Mouse (Mus musculus) C2C12 (cell line): ENCODE results near the gene Uri1. TPM values are rescaled to one million over a fixed set of nuclear protein-coding genes. Genes with fewer than 3 reads are reported as not detected.

ENCODE experiments used
- H3K27me3 ChIP-seq: one replicate; pipeline ENCODE4 v1.6.1; 2011; ENCODE audit not compliant: control insufficient read depth, insufficient read depth, insufficient read length
- H3K36me3 ChIP-seq: one replicate; pipeline ENCODE4 v1.6.1; 2011; ENCODE audit not compliant: control insufficient read depth, insufficient read depth
- H3K4me3 ChIP-seq: one replicate; pipeline ENCODE4 v1.5.1; 2011; ENCODE audit warnings: mild to moderate bottlenecking, control low read depth; ENCODE audit not compliant: poor library complexity, insufficient read depth, severe bottlenecking
- H3K79me2 ChIP-seq: one replicate; pipeline ENCODE4 v1.6.1; 2011; ENCODE audit not compliant: control insufficient read depth, insufficient read depth
- H3K79me3 ChIP-seq: one replicate; pipeline ENCODE4 v1.6.1; 2011; ENCODE audit warnings: low read depth, control low read depth
- H3ac ChIP-seq: one replicate; pipeline ENCODE3; 2011; ENCODE audit warnings: low read depth; ENCODE audit not compliant: control insufficient read depth, insufficient read length
- CEBPB ChIP-seq: IDR thresholded peaks from one replicate; pipeline ENCODE4 v1.6.1; 2011; ENCODE audit warnings: low read depth, mild to moderate bottlenecking, control low read depth, moderate library complexity
- CTCF ChIP-seq: IDR thresholded peaks from one replicate; pipeline ENCODE4 v1.5.1; 2011; ENCODE audit not compliant: control insufficient read depth, insufficient read depth, insufficient read length
- FOSL1 ChIP-seq: IDR thresholded peaks from one replicate; pipeline ENCODE4 v1.8.0; 2011; ENCODE audit warnings: mild to moderate bottlenecking, low read length; ENCODE audit not compliant: poor library complexity, insufficient read depth, severe bottlenecking
- MAX ChIP-seq: IDR thresholded peaks from one replicate; pipeline ENCODE4 v1.6.1; 2011; ENCODE audit warnings: mild to moderate bottlenecking, control low read depth
- MYOD1 ChIP-seq: IDR thresholded peaks from one replicate; pipeline ENCODE4 v1.6.1; 2011; ENCODE audit warnings: low read depth; ENCODE audit not compliant: control insufficient read depth, insufficient read length
- MYOG ChIP-seq: IDR thresholded peaks from one replicate; pipeline ENCODE4 v1.6.1; 2011; ENCODE audit not compliant: control insufficient read depth, insufficient read length; ENCODE audit errors: extremely low read depth
- USF1 ChIP-seq: IDR thresholded peaks from one replicate; pipeline ENCODE4 v1.6.1; 2011; ENCODE audit warnings: low read depth, mild to moderate bottlenecking, control low read depth, moderate library complexity
- polyA plus RNA-seq: library from polyadenylated mRNA; unstranded; fragments of >200 nt; fragmentation: generic; extraction: Trizol; gene quantifications from one replicate; pipeline ENCODE4 v1.2.1, GENCODE M21; 2012; ENCODE audit warnings: missing spikeins

Gene Uri1
- polyA plus RNA-seq, 1 experiment, result 12.6 TPM

GRCm38 (mm10) chr7:38012811-38013210 is 10.5 kb downstream of the Uri1 start:
- no peaks in the 10 kb centered on the region for H3K27me3 ChIP-seq

GRCm38 (mm10) chr7:38008359-38008758 is 15.0 kb downstream of the Uri1 start:
- Histone ChIP-seq H3K79me3 (peaks cover 31% of the 10 kb centered on the region), H3ac (no peak overlapping the region), H3K36me3 (no peaks in the 10 kb centered on the region), H3K79me2 (peaks cover 52% of the 10 kb centered on the region), H3K4me3 (no peak overlapping the region), H3K27me3 (no peaks in the 10 kb centered on the region)
- TF ChIP-seq FOSL1, result no peak
- TF ChIP-seq MYOG, result no peak
- TF ChIP-seq USF1, result no peak
- TF ChIP-seq CEBPB, result no peak
- no peak for TF ChIP-seq MYOD1
- no peak for TF ChIP-seq MAX
- no peak for TF ChIP-seq CTCF

More at GRCm38 (mm10) chr7:38012811-38013210, 10.5 kb downstream of the Uri1 start:
- Histone ChIP-seq H3ac (no peak overlapping the region), H3K4me3 (no peak overlapping the region), H3K79me3 (peaks cover 42% of the 10 kb centered on the region), H3K79me2 (peaks cover 64% of the 10 kb centered on the region), H3K36me3 (no peaks in the 10 kb centered on the region)
- no peak for TF ChIP-seq MAX
- no peak for TF ChIP-seq MYOD1
- no peak for TF ChIP-seq MYOG

DNA sequence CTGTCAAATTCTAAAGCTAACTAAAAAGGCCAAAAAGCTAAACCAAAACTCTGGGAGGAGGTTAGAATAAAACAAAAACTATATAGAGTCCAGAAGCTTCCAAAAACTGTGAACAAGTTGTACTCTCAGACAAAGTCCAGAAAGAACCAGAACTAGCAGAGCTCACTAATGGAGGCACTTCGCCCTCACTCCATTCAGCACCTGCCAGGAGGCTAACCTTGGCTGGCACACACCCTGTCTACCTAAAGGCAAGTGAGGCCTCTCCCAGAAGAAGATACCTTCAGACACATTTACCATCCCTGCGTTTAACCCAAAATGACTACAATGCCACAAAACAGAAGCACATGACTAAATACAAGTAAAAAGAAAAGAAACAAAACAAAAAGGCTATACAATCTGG is 20.9 kb downstream of the Uri1 start:
- Histone ChIP-seq H3ac (no peak overlapping the region), H3K36me3 (no peaks in the 10 kb centered on the region), H3K79me3 (peaks cover 31% of the 10 kb centered on the region), H3K4me3 (no peak overlapping the region), H3K27me3 (no peaks in the 10 kb centered on the region), H3K79me2 (peaks cover 39% of the 10 kb centered on the region)
- TF ChIP-seq FOSL1 (no peak), CTCF (no peak), CEBPB (no peak), MYOD1 (no peak), MAX (no peak), USF1 (no peak), MYOG (no peak)

- no peak for TF ChIP-seq MYOG
- TF ChIP-seq CEBPB, result no peak
- TF ChIP-seq MAX, result no peak
- no peak for TF ChIP-seq FOSL1
- no peak for TF ChIP-seq CTCF
Measured at GRCm38 (mm10) chr7:37999691-38000090, 23.7 kb downstream of the Uri1 start.

DNA sequence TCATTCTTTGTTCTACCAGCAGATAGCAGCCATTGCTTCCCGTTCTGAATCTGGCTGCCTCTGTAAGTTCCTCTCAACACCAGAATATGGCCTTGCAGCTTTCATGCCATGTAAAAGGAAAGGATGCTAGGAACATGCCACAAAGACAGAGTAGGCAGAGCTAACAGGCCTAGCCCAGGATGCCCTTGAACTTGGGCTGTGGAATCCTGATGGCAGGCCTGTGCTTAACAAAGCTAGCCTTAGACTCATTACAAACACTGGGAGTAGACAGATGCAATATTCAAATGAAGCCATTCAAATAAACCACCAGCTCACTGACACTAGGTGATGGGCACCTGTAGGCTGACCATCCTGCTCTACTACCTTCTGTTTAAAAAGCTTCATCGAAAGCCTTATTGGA is 30.5 kb downstream of the Uri1 start:
- Histone ChIP-seq H3K79me2 (peaks cover 17% of the 10 kb centered on the region), H3K4me3 (no peak overlapping the region), H3K79me3 (peaks cover 4% of the 10 kb centered on the region), H3K27me3 (no peaks in the 10 kb centered on the region), H3ac (no peak overlapping the region), H3K36me3 (no peaks in the 10 kb centered on the region)
- no peak for TF ChIP-seq CTCF
- no peak for TF ChIP-seq FOSL1
- no peak for TF ChIP-seq MYOG
- no peak for TF ChIP-seq CEBPB
- TF ChIP-seq MYOD1, result no peak
- no peak for TF ChIP-seq MAX
- TF ChIP-seq USF1, result no peak

More at GRCm38 (mm10) chr7:37999691-38000090, 23.7 kb downstream of the Uri1 start:
- H3K79me2 ChIP-seq, result peaks cover 40% of the 10 kb centered on the region
- no peaks in the 10 kb centered on the region for H3K27me3 ChIP-seq
- no peak overlapping the region for H3K4me3 ChIP-seq
- H3K79me3 ChIP-seq, result peaks cover 21% of the 10 kb centered on the region
- no peaks in the 10 kb centered on the region for H3K36me3 ChIP-seq
- H3ac ChIP-seq, result no peak overlapping the region

DNA sequence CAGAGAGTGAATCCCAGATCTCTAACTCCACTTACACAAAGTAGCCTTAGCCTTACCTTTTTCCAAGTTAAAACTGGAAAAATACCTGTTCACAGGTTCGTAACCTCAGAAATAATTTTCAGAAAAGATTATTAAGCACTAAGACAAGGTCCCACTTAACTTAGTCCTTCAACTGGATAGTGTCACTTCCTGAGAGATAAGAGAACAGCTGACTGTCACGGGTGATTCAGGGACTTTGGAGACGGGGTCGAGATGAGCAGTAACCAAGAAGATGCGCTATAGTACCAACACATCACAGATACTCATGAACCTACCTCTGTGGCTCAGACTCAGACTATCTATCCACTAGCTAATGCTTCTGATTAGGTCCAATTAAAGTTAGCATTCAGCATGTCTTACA is 38.5 kb downstream of the Uri1 start:
- Histone ChIP-seq H3ac (no peak overlapping the region), H3K27me3 (no peaks in the 10 kb centered on the region), H3K36me3 (peaks cover 6% of the 10 kb centered on the region), H3K79me3 (peaks cover 8% of the 10 kb centered on the region), H3K79me2 (peaks cover 19% of the 10 kb centered on the region), H3K4me3 (no peak overlapping the region)
- TF ChIP-seq CTCF (no peak), MYOD1 (no peak), MAX (no peak), USF1 (no peak), MYOG (no peak), CEBPB (no peak), FOSL1 (no peak)
